Mouse (Mus musculus): Measurements from ENCODE around the gene Mcf2l. TPM values are rescaled to one million over a fixed set of nuclear protein-coding genes. Genes with fewer than 3 reads are reported as not detected.

The Mcf2l gene
- total RNA-seq, 4 experiments from 2014 or later, result 209 to 241 (median 226) TPM

DNA sequence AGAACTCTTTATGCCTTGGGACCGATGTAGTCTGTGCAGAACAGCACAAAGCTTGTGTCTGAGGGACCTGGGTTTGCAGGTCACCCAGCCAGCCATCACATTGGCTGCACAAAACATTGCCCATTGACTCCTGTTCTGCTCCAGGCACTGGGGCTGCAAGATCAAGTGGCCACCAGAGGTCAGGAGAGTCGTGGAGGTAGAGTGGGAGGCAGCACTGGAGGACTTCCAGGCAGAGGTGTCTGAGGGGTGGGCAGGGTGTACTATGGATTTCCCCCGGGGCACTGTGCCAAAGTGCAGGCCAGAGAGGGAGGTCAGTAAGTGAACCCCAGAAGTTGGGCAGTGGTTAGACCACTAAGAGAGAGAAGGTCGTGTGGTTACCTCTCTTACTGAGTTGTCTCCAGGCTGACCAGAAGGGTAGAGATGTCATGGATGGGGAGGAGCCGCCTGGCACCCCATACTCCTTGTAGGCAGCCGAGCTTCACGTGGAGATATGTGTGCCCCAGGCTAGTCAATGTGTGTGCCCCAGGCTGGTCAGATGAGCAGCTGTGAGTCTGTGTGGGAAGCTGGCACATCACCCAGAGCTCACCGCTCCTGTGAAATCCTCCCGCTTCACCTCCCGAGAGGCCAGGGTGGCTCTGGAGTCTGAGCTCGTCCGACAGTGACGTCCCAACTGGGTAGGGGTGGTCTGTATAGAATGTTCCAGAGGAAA, 115.3 kb downstream of the Mcf2l start:
- peak in 1 of 2 experiments; percentile 55 for DNase-seq (ENCODE audit: low spot score in 2 of 2)

GRCm38 (mm10) chr8:12991411-12991810, 117.8 kb downstream of the Mcf2l start:
- DNase-seq (ENCODE audit: low spot score in 2 of 2), result peak in 1 of 2 experiments; percentile 48

DNA sequence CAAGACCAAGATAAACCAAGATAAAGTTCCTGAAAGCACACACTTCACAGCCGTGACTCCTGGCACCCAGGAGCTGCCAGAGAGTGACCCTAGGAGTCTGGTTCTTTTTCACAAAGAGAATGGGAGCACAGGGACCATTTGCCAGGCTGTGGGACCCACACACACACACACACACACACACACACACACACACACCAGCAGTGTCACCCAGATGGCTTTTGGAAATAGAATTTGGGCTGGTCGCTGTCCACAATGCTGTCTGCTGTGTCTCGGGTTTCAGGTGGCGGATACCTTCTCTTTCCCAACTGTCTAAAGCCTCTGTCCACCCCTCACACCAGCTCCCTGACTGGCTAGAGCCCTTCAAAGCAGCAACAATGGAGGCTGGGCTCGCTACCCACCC, 120.9 kb downstream of the Mcf2l start:
- no peak for DNase-seq (ENCODE audit: low spot score in 2 of 2)

DNA sequence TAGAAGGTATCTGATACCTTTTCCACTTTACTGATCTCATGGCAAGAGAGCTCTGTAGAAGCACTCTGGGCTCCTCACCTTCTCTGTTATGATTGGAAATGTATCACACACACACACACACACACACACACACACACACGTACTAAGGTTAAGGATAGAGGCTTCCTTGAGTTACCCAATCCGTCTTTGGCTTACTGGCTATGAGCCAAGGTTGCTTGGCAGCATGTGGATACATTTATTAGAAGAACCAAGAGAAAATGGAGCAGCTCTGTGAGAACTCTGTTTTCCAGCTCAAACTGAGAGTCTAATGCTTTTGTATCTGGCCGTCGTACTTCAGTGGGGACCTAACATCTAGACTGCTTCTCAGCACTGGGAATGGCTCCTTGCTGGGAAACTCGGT, 121.9 kb downstream of the Mcf2l start:
- no peak for DNase-seq (ENCODE audit: low spot score in 2 of 2)

DNA sequence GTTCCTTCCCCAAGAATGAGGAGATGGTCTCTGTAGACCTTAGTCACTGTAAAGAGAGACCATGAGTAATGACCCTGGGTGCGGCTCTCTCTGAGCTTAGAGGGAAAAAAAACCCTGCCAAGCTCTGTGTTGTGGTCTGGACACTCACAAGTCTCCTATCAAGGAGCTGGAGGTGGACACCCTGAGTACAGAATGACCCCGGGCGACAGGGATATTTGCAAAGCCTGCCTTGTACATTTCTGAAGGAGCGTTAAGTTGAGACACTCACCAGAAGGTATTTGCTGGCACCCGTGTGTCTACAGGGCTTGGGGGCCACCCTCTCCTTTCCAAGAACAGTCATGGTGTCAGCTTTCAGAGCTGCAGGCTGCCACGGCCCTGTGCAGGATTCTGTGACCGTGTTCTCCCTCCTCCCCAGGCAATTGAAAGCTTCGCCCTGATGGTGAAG, 123.2 kb downstream of the Mcf2l start:
- DNase-seq (ENCODE audit: low spot score in 2 of 2), result no peak

DNA sequence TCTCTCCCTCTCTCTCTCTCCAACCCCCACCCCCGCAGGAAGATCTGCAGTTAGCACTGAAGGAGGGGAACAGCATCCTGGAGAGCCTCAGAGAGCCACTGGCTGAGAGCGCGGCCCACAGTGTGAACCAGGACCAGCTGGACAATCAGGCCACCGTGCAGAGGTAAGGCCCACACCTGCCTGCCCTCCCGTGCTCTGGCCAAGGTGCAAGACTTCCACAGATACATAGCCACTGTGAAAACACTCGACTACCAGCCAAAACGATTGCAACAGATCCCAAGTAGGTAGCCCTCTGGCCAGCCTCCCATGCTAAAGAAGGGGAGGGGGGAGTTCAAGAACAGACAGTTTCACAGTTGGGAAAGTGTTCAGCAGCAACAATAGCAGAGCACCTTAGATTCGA, 124.7 kb downstream of the Mcf2l start:
- DNase-seq (ENCODE audit: low spot score in 2 of 2), result no peak

GRCm38 (mm10) chr8:12999793-13000192, 126.2 kb downstream of the Mcf2l start:
- peak in 1 of 2 experiments; percentile 48 for DNase-seq (ENCODE audit: low spot score in 2 of 2)

DNA sequence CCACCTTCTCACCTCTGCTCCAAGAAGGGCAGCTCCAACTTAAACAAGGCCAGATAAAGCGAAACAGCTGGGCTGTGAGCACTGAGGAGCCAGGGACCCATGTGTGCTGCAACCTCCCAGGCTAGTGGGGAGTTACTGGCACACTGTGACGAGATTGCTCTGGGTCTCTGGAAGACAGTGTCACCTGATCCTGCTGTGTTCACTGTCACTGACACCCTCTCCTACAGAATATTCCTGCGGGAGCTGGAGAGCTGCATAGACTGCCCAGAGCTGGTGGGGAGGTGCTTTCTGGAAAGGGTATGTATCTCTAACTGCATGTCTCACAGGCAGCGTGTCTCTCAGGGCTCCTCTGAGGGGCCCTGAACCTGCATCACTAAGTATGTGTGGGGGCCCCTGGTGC, 133.9 kb downstream of the Mcf2l start:
- no peak for DNase-seq (ENCODE audit: low spot score in 2 of 2)

DNA sequence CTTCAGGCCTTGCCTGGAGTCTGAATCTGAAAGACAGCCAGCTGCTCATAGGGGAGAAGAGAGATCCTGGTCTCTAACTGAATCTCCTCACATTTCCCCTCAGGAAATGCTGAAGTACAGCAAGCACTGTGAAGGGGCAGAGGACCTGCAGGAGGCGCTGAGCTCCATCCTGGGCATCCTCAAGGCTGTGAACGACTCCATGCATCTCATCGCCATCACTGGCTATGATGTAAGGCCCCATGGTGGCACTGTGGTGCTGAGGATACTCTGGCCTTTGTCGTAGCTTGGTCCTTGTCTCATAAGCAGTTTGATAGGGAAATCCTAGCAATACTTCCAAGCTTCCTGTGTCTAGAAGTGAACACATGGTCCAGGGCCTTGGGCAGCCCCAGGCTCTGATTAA, 136.7 kb downstream of the Mcf2l start:
- DNase-seq (ENCODE audit: low spot score in 2 of 2), result no peak

DNA sequence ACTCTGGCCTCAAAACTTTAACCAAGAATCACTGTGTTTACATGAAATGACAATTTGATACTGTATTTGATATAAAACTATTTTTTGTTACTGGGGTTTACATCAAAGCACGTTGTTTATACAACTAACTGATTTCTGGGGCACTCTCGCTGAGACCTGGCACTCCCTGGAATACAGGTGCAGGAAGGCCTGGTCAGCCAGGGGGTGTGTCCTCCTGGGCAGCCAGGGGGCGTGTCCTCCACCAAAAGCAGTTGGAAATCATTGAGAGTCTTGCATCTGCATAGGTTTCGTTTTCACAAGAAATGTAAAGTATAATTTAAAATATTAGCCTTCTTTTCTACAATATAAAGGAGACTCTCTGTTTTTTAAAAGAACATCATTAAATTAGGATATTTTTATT, 146.0 kb downstream of the Mcf2l start:
- DNase-seq (ENCODE audit: low spot score in 2 of 2), result no peak

GRCm38 (mm10) chr8:13021830-13022229, 148.2 kb downstream of the Mcf2l start:
- peak in 1 of 2 experiments; percentile 46 for DNase-seq (ENCODE audit: low spot score in 2 of 2)

DNA sequence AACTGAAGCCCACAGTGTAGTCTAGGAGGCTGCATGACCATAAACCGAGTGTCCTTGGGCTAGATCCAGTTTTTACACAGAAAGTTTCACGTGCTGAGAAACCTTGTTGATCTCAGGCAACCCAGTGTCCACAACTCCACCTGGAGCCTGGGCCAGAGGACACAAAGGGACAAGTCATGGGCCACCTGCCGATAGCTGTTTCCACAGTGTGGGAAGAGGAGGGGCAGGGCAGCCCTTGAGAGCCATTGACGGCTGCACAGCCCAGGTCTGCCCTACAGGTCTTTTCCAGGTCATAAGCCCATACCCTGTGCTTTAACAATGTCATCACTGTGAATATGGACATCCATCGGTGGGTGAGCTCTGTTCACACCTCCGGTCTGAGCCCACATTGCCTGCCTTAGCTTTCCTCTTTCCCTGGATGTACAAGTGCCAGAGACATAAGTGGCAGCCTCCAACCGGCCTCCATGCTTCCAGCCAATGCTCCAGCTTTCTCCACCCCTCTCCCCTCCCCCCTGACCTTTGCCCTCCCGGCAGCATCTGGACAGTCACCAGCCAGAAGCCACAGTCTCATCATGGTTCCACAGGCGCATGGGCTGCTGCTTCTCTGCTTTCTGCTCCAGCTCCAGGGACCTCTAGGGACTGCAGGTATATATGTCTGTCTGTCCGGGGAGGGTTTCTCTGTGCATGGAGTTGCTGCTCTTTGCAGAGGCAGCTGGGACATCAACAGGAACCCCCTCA, 152.1 kb downstream of the Mcf2l start, which contains the start of gene F7:
Gene F7 (plus strand): TSS at position 548 of the 738 bp plus-strand sequence.
- DNase-seq (ENCODE audit: low spot score in 2 of 2), result no peak

- DNase-seq (ENCODE audit: low spot score in 2 of 2), result no peak
These were observed 154.0 kb downstream of the Mcf2l start for GRCm38 (mm10) chr8:13027615-13028014.

DNA sequence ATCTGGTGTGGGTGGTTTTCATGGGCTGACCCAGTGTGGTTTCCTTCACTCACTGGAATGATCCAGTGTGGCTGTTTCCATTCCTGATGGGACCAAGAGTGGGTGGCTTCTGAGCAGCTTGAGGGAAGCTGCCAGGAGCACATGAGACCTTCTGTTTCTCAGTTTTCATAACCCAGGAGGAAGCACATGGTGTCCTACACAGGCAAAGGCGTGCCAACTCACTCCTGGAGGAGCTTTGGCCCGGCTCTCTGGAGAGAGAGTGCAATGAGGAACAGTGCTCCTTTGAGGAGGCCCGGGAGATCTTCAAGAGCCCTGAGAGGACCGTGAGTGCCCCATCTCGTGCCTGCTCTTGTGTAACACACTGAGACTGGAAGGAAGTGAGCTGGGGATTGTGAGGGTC, 154.9 kb downstream of the Mcf2l start:
- DNase-seq (ENCODE audit: low spot score in 2 of 2), result peak; percentile 27 to 82

DNA sequence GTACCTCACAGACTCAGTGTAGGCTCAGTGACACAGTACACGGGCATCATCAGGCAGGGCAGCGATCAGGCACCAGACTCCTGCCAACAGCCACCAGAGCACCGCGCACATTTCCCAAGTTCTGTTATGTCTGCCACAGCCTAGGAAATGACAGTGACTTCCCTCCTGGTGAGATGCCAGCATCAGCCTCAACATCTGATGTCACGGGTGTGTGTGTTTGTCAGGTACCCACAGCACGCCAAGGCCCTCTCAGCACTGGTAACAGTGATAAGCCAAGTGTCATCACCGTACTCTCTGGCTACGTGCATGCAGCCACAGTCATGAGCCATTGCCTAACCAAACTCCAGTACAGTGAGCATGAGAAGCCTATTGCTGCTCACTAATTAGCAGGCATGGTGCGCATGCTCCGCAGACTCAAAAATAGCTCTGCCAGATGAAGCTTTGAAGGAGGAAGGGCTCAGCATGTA, 162.8 kb downstream of the Mcf2l start:
- DNase-seq (ENCODE audit: low spot score in 2 of 2), result no peak

- DNase-seq (ENCODE audit: low spot score in 2 of 2), result no peak
These were observed 163.4 kb downstream of the Mcf2l start, which contains the start of gene F10 for GRCm38 (mm10) chr8:13037015-13037414. F10 (plus strand) TSS chr8:13037308.

DNA sequence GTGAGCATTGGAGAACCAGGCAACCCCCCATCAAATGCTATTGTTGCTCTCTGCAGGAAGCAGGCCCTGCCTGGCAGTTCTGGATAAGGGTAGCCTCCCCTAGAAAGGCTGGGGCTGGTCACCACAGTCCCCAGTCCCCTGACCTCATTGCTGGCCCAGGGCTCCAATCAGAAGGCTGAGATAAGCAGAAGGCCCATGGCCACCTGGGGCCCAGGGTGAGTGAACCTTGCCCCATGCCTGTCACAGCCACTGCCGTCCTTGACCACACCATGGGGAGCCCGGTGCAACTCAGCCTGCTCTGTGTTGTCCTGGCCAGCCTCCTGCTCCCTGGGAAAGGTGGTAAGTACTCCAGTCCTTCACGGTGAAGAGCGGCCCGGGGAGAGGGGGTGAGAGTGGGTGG, 164.0 kb downstream of the Mcf2l start:
- no peak for DNase-seq (ENCODE audit: low spot score in 2 of 2)

- DNase-seq (ENCODE audit: low spot score in 2 of 2), result no peak
These were observed 165.4 kb downstream of the Mcf2l start for GRCm38 (mm10) chr8:13039054-13039453.

DNA sequence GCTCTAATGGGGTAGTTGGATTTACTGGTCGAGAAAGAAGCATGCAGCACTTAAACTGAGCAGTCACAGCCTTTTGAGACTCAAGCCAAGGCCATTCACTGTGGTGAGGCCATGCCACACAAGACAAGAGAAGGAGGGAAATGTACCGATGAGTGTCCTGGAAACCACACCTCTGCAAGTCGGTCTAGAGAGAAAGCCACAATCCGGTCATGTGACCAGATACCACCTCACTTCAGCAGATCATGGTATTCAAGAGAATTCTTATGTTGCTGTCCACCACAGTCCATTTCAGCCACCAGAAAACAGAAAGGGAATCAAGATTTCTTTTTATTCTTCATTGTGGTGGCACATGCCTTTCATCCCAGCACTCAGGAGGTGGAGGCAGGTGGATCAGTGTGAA, 167.9 kb downstream of the Mcf2l start:
- no peak for DNase-seq (ENCODE audit: low spot score in 2 of 2)

DNA sequence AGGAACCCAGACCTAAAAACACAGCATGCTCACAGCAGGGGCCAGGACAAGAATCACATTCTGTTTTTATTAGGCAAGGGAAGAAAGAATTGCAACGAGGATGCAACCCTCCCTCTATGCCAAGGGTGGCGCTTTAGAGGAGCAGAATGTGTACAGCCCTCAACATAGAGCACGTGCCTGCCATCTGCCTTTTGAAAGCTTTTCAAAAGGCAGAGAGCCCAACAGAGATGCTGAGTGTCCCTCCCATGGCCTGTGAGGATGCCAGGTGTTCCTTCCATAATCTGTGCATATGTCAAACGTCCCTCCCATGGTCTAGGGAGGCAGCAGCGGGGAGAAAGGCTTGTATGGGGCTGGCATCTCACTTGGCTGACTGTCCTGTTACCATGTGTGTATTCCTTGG, 174.0 kb downstream of the Mcf2l start:
- no peak for DNase-seq (ENCODE audit: low spot score in 2 of 2)

- no peak for DNase-seq (ENCODE audit: low spot score in 2 of 2)
These were observed 176.9 kb downstream of the Mcf2l start for GRCm38 (mm10) chr8:13050550-13050949.

DNA sequence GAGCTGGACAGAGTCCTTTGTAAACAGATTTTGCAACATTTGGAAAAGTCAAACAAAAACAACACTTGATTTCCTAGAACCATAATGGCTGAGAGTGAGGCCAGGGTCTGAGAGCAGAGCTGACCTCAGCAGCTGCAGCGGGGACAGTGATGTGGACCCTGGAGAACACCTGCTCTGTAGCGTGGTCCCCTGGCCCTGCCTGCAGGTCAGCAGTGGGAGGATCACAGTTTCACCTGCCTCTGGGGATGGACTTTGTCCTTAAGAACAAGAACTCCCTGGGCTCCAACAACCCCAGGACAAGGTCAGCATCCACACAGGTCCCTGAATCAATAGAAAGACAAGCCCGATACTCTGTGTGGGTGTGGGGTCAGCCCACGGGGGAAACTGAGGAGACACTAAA, 183.7 kb downstream of the Mcf2l start:
- no peak for DNase-seq (ENCODE audit: low spot score in 2 of 2)

All from left cerebral cortex, adult 8-10 months (tissue).